Mouse (Mus musculus): ENCODE data around the gene Impdh2. TPM values are rescaled to one million over a fixed set of nuclear protein-coding genes. Genes with fewer than 3 reads are reported as not detected.

Impdh2 gene
- total RNA-seq, 2 experiments from 2014 or later: 52.2 to 120 TPM

- no peak for ATAC-seq (replicated peaks; ENCODE audit: low FRiP score, poor library complexity, severe bottlenecking)
Observed at GRCm38 (mm10) chr9:108568511-108568921, 8.4 kb downstream of the Impdh2 start.

- ATAC-seq (replicated peaks; ENCODE audit: low FRiP score, poor library complexity, severe bottlenecking): peak; percentile 58
Observed at GRCm38 (mm10) chr9:108569381-108570206, 9.5 kb downstream of the Impdh2 start, which contains the start of gene Dalrd3. TSS of gene Dalrd3 (plus strand) at chr9:108569886.

- peak; percentile 32; the same call in 1 of the 2 replicates for ATAC-seq (replicated peaks; ENCODE audit: low FRiP score, poor library complexity, severe bottlenecking)
Observed at GRCm38 (mm10) chr9:108570207-108570896, 10.3 kb downstream of the Impdh2 start.

- ATAC-seq (replicated peaks; ENCODE audit: low FRiP score, poor library complexity, severe bottlenecking): no peak
Observed at GRCm38 (mm10) chr9:108571401-108571973, 11.4 kb downstream of the Impdh2 start.

GRCm38 (mm10) chr9:108572321-108572720 lies 12.2 kb downstream of the Impdh2 start:
- no peak for ATAC-seq (replicated peaks; ENCODE audit: low FRiP score, poor library complexity, severe bottlenecking)

- no peak for ATAC-seq (replicated peaks; ENCODE audit: low FRiP score, poor library complexity, severe bottlenecking)
Observed at GRCm38 (mm10) chr9:108573774-108574690, 13.9 kb downstream of the Impdh2 start.

- no peak for ATAC-seq (replicated peaks; ENCODE audit: low FRiP score, poor library complexity, severe bottlenecking)
Observed at GRCm38 (mm10) chr9:108574921-108575320, 14.8 kb downstream of the Impdh2 start.

- ATAC-seq (replicated peaks; ENCODE audit: low FRiP score, poor library complexity, severe bottlenecking): no peak
Observed at GRCm38 (mm10) chr9:108575321-108576297, 15.5 kb downstream of the Impdh2 start.

- no peak for ATAC-seq (replicated peaks; ENCODE audit: low FRiP score, poor library complexity, severe bottlenecking)
Observed at GRCm38 (mm10) chr9:108577025-108577424, 16.9 kb downstream of the Impdh2 start.

GRCm38 (mm10) chr9:108577934-108578544 lies 18.0 kb downstream of the Impdh2 start:
- ATAC-seq (replicated peaks; ENCODE audit: low FRiP score, poor library complexity, severe bottlenecking): peak; percentile 8

GRCm38 (mm10) chr9:108578545-108579343 lies 18.7 kb downstream of the Impdh2 start, which contains the start of gene Wdr6:
TSS of gene Wdr6 (minus strand) at chr9:108578739.
- ATAC-seq (replicated peaks; ENCODE audit: low FRiP score, poor library complexity, severe bottlenecking): peak; percentile 72

GRCm38 (mm10) chr9:108579344-108579690 lies 19.2 kb downstream of the Impdh2 start:
- ATAC-seq (replicated peaks; ENCODE audit: low FRiP score, poor library complexity, severe bottlenecking): no peak

- ATAC-seq (replicated peaks; ENCODE audit: low FRiP score, poor library complexity, severe bottlenecking): no peak
Observed at GRCm38 (mm10) chr9:108587571-108588180, 27.6 kb downstream of the Impdh2 start.

- ATAC-seq (replicated peaks; ENCODE audit: low FRiP score, poor library complexity, severe bottlenecking): no peak; the same call in 1 of the 2 replicates
Observed at GRCm38 (mm10) chr9:108589229-108589628, 29.1 kb downstream of the Impdh2 start.

- no peak for ATAC-seq (replicated peaks; ENCODE audit: low FRiP score, poor library complexity, severe bottlenecking)
Observed at GRCm38 (mm10) chr9:108591462-108591861, 31.4 kb downstream of the Impdh2 start.

- ATAC-seq (replicated peaks; ENCODE audit: low FRiP score, poor library complexity, severe bottlenecking): no peak
Observed at GRCm38 (mm10) chr9:108594354-108594753, 34.3 kb downstream of the Impdh2 start.

Measured in erythroblast, adult 5-6 weeks (primary cell).